Mouse (Mus musculus) Patski (cell line): ENCODE data around the gene Agap3. TPM values are rescaled to one million over a fixed set of nuclear protein-coding genes. Genes with fewer than 3 reads are reported as not detected.
A peak's percentile ranks its signal among the peaks of the same experiment; 100 is the strongest.

ENCODE experiments used
- ATAC-seq: fragments of 100-300 bp; one replicate; pipeline ENCODE4 v1.8.0; 2021
- CTCF ChIA-PET: fragments of 350-600 bp; sonication (Branson Sonifier 250); formaldehyde crosslinking; loops from one replicate; lab custom pipeline; 2022; ENCODE audit warnings: inconsistent platforms; lab: Charles Lee
- POLR2A ChIA-PET: fragments of 350-600 bp; sonication (Branson Sonifier 250); formaldehyde crosslinking; loops from one replicate; lab custom pipeline; 2022; ENCODE audit warnings: antibody characterized with exemption, inconsistent platforms; lab: Charles Lee
- DNase-seq: peaks from one replicate; pipeline ENCODE4 v3.0.0-alpha.2; 2011; ENCODE audit warnings: low read depth, low spot score
- H3K27me3 ChIP-seq: fragments of 371-371 bp; one replicate; pipeline ENCODE4 v1.5.1; 2021
- CTCF ChIP-seq: fragments of 100-300 bp; IDR thresholded peaks from one replicate; pipeline ENCODE4 v1.5.1; 2021
- in situ Hi-C: fragments of 300-500 bp; cut with MboI; formaldehyde crosslinking; loops from 3 replicates; pipeline ENCODE4 v1.11.1; 2018; ENCODE audit warnings: low pct_unique_long_range_greater_than_20kb, mixed read lengths
- polyA plus RNA-seq: library from polyadenylated mRNA; unstranded; gene quantifications from one replicate; pipeline ENCODE4 v1.2.3, GENCODE M21; 2021

The Agap3 gene
- polyA plus RNA-seq, 1 experiment from 2014 or later = 116 TPM

- no peak for TF ChIP-seq CTCF
- H3K27me3 ChIP-seq = no peaks in the 10 kb centered on the region
- in situ Hi-C loops = loop anchor here (25.0 kb wide), 1 partner anchor 1008 kb away; the partner anchor contains the start of gene Kmt2e
- DNase-seq = no peak
- POLR2A ChIA-PET = interaction anchor here (0.7 to 8.8 kb wide), 9 partner anchors 8 to 231 kb away, joined by 3 to 150 read pairs (median 4); partner anchors contain the start of genes Abcb8, Cdk5 and Slc4a2
- ATAC-seq = peak; percentile 60
- CTCF ChIA-PET = interaction anchor here (1.0 to 3.6 kb wide), 9 partner anchors 12 to 50 kb away, joined by 3 to 12 read pairs (median 4); no protein-coding TSS in a partner anchor
Measured at GRCm38 (mm10) chr5:24444746-24445427, 7.1 kb upstream of the Agap3 start, which contains the start of gene Fastk. TSS of gene Fastk (minus strand) at chr5:24445287.

GRCm38 (mm10) chr5:24445428-24446080 lies 6.4 kb upstream of the Agap3 start:
- ChIA-PET CTCF (interaction anchor here (1.0 to 2.8 kb wide), 5 partner anchors 16 to 51 kb away, joined by 3 to 12 read pairs (median 3); partner anchors contain the start of gene Abcb8), POLR2A (interaction anchor here (1.2 to 8.8 kb wide), 6 partner anchors 16 to 51 kb away, joined by 3 to 150 read pairs (median 8); partner anchors contain the start of genes Abcb8, Cdk5 and Slc4a2)
- ATAC-seq = no peak
- no peak for DNase-seq
- in situ Hi-C loops = loop anchor here (25.0 kb wide), 1 partner anchor 1008 kb away; the partner anchor contains the start of gene Kmt2e
- H3K27me3 ChIP-seq = no peaks in the 10 kb centered on the region
- no peak for TF ChIP-seq CTCF

- ATAC-seq (no peak), DNase-seq (no peak)
- H3K27me3 ChIP-seq = no peaks in the 10 kb centered on the region
- TF ChIP-seq CTCF = no peak
- CTCF ChIA-PET = interaction anchor here (0.9 to 2.8 kb wide), 9 partner anchors 10 to 52 kb away, joined by 3 to 12 read pairs (median 4); partner anchors contain the start of genes Abcb8, Cdk5 and Slc4a2
- POLR2A ChIA-PET = interaction anchor here (8.8 kb wide), 1 partner anchor 17 kb away, joined by 150 read pairs; the partner anchor contains the start of genes Cdk5 and Slc4a2
- in situ Hi-C loops = loop anchor here (25.0 kb wide), 1 partner anchor 1009 kb away; the partner anchor contains the start of gene Kmt2e
Measured at GRCm38 (mm10) chr5:24446630-24447029, 5.3 kb upstream of the Agap3 start.

- ChIA-PET CTCF (interaction anchor here (0.9 to 2.8 kb wide), 9 partner anchors 9 to 53 kb away, joined by 3 to 12 read pairs (median 4); partner anchors contain the start of genes Abcb8, Cdk5 and Slc4a2), POLR2A (interaction anchor here (0.6 to 8.8 kb wide), 2 partner anchors 18 to 32 kb away, joined by 6 to 150 read pairs; partner anchors contain the start of genes Cdk5 and Slc4a2)
- DNase-seq (no peak), ATAC-seq (peak; percentile 48)
- TF ChIP-seq CTCF = no peak
- in situ Hi-C loops = loop anchor here (25.0 kb wide), 1 partner anchor 1010 kb away; the partner anchor contains the start of gene Kmt2e
- H3K27me3 ChIP-seq = no peaks in the 10 kb centered on the region
Measured at GRCm38 (mm10) chr5:24447624-24448298, 4.2 kb upstream of the Agap3 start, which contains the start of gene Tmub1. TSS of gene Tmub1 (minus strand) at chr5:24447854.

GRCm38 (mm10) chr5:24451264-24452029 lies 530 bp upstream of the Agap3 start:
- ChIA-PET POLR2A (interaction anchor here (0.9 to 3.5 kb wide), 8 partner anchors 10 to 369 kb away, joined by 3 to 26 read pairs (median 4); no protein-coding TSS in a partner anchor), CTCF (interaction anchor here (1.0 to 2.4 kb wide), 3 partner anchors 19 to 57 kb away, joined by 3 to 15 read pairs (median 5); partner anchors contain the start of gene Abcb8)
- DNase-seq = no peak
- peak; percentile 44 for ATAC-seq
- in situ Hi-C loops = no loop called here
- no peaks in the 10 kb centered on the region for H3K27me3 ChIP-seq
- TF ChIP-seq CTCF = no peak

- ATAC-seq = peak; percentile 28
- no peak for TF ChIP-seq CTCF
- CTCF ChIA-PET = interaction anchor here (1.1 to 2.3 kb wide), 2 partner anchors 10 to 58 kb away, joined by 3 to 8 read pairs; no protein-coding TSS in a partner anchor
- DNase-seq = no peak
- in situ Hi-C loops = no loop called here
- no peaks in the 10 kb centered on the region for H3K27me3 ChIP-seq
- POLR2A ChIA-PET = interaction anchor here (1.0 to 3.5 kb wide), 8 partner anchors 8 to 368 kb away, joined by 3 to 26 read pairs (median 4); no protein-coding TSS in a partner anchor
Measured at GRCm38 (mm10) chr5:24452691-24453233, 785 bp downstream of the Agap3 start.

- ChIA-PET CTCF (interaction anchor here (1.1 to 2.3 kb wide), 2 partner anchors 11 to 59 kb away, joined by 3 to 8 read pairs; no protein-coding TSS in a partner anchor), POLR2A (interaction anchor here (1.1 to 3.5 kb wide), 4 partner anchors 9 to 28 kb away, joined by 3 to 26 read pairs (median 3); no protein-coding TSS in a partner anchor)
- ATAC-seq (no peak), DNase-seq (no peak)
- in situ Hi-C loops = no loop called here
- TF ChIP-seq CTCF = no peak
- no peaks in the 10 kb centered on the region for H3K27me3 ChIP-seq
Measured at GRCm38 (mm10) chr5:24453283-24453984, 1.5 kb downstream of the Agap3 start.

- in situ Hi-C loops = no loop called here
- no peak for ATAC-seq
- H3K27me3 ChIP-seq = no peaks in the 10 kb centered on the region
- ChIA-PET CTCF (interaction anchor here (2.3 kb wide), 1 partner anchor 60 kb away, joined by 8 read pairs; no protein-coding TSS in a partner anchor), POLR2A (interaction anchor here (1.1 to 3.5 kb wide), 5 partner anchors 9 to 28 kb away, joined by 3 to 26 read pairs (median 3); no protein-coding TSS in a partner anchor)
- no peak for TF ChIP-seq CTCF
- no peak for DNase-seq
Measured at GRCm38 (mm10) chr5:24453985-24454303, 2.0 kb downstream of the Agap3 start.
